Mouse (Mus musculus) embryonic fibroblast, embryonic 13.5 days (primary cell): ENCODE data around the gene Gm10401. TPM values are rescaled to one million over a fixed set of nuclear protein-coding genes. Genes with fewer than 3 reads are reported as not detected.

ENCODE experiments used
- H3K27ac ChIP-seq: 2 replicates; pipeline ENCODE4 v1.5.1; 2012; ENCODE audit warnings: low read length, control low read depth, inconsistent platforms; ENCODE audit not compliant: insufficient read depth
- H3K4me1 ChIP-seq: 2 replicates; pipeline ENCODE4 v1.6.1; 2011; ENCODE audit warnings: low read length; ENCODE audit not compliant: control insufficient read depth, insufficient read depth
- H3K4me3 ChIP-seq: 2 replicates; pipeline ENCODE4 v1.5.1; 2011; ENCODE audit warnings: mild to moderate bottlenecking, control low read depth, low read length; ENCODE audit not compliant: insufficient read depth
- CTCF ChIP-seq: IDR thresholded peaks from 2 replicates; pipeline ENCODE4 v1.5.1; 2011; ENCODE audit warnings: mild to moderate bottlenecking, control low read depth, low read length, moderate library complexity, borderline replicate concordance; ENCODE audit not compliant: insufficient read depth
- POLR2A ChIP-seq: IDR thresholded peaks from 2 replicates; pipeline ENCODE4 v1.6.1; 2011; ENCODE audit warnings: low read depth, mild to moderate bottlenecking, control low read depth, low read length, moderate library complexity
- polyA plus RNA-seq: library from polyadenylated mRNA; stranded (reverse); fragments of >200 nt; gene quantifications from 2 replicates; pipeline ENCODE4 v1.2.4, GENCODE M21; 2011; ENCODE audit warnings: low read depth; ENCODE audit not compliant: missing spikeins, insufficient read length

The Gm10401 gene
- polyA plus RNA-seq, 1 experiment = not detected

GRCm38 (mm10) chr5:115072143-115072542, 26.0 kb downstream of the Gm10401 start:
- Histone ChIP-seq H3K27ac (peak overlapping the region; percentile 3; the same call in 1 of the 2 replicates), H3K4me3 (no peak overlapping the region), H3K4me1 (peaks cover 25% of the 10 kb centered on the region)
- no peak for TF ChIP-seq CTCF
- TF ChIP-seq POLR2A = no peak

GRCm38 (mm10) chr5:115071096-115071901, 26.8 kb downstream of the Gm10401 start:
- Histone ChIP-seq H3K27ac (peak overlapping the region; percentile 3), H3K4me1 (peaks cover 25% of the 10 kb centered on the region), H3K4me3 (no peak overlapping the region)
- TF ChIP-seq CTCF (no peak), POLR2A (no peak)

- Histone ChIP-seq H3K4me3 (no peak overlapping the region), H3K4me1 (peaks cover 25% of the 10 kb centered on the region), H3K27ac (no peak overlapping the region)
- TF ChIP-seq POLR2A = no peak
- TF ChIP-seq CTCF = no peak
Observed at GRCm38 (mm10) chr5:115070457-115070856, 27.6 kb downstream of the Gm10401 start.

GRCm38 (mm10) chr5:115069611-115070010, 28.5 kb downstream of the Gm10401 start:
- Histone ChIP-seq H3K4me1 (peaks cover 25% of the 10 kb centered on the region), H3K27ac (peak overlapping the region; percentile 23; the same call in 1 of the 2 replicates), H3K4me3 (no peak overlapping the region)
- no peak for TF ChIP-seq CTCF
- TF ChIP-seq POLR2A = no peak

- Histone ChIP-seq H3K27ac (peak overlapping the region; percentile 3; the same call in 1 of the 2 replicates), H3K4me1 (peaks cover 25% of the 10 kb centered on the region), H3K4me3 (no peak overlapping the region)
- TF ChIP-seq POLR2A (no peak), CTCF (no peak)
Observed at GRCm38 (mm10) chr5:115068671-115069421, 29.2 kb downstream of the Gm10401 start.

- no peak for TF ChIP-seq POLR2A
- no peak for TF ChIP-seq CTCF
- peaks cover 17% of the 10 kb centered on the region for H3K4me1 ChIP-seq
- H3K27ac ChIP-seq = no peak overlapping the region
- no peak overlapping the region for H3K4me3 ChIP-seq
Observed at GRCm38 (mm10) chr5:115066245-115066644, 31.9 kb downstream of the Gm10401 start.

GRCm38 (mm10) chr5:115063391-115063790, 34.7 kb downstream of the Gm10401 start:
- H3K27ac ChIP-seq = no peak overlapping the region
- no peak overlapping the region for H3K4me3 ChIP-seq
- TF ChIP-seq CTCF (no peak), POLR2A (no peak)
- peaks cover 8% of the 10 kb centered on the region for H3K4me1 ChIP-seq

- H3K4me1 ChIP-seq = peaks cover 2% of the 10 kb centered on the region; the same call in 1 of the 2 replicates
Observed at GRCm38 (mm10) chr5:115062566-115062965, 35.5 kb downstream of the Gm10401 start.

GRCm38 (mm10) chr5:115060977-115061376, 37.1 kb downstream of the Gm10401 start:
- TF ChIP-seq CTCF (no peak), POLR2A (no peak)
- H3K27ac ChIP-seq = no peak overlapping the region

More at GRCm38 (mm10) chr5:115062566-115062965, 35.5 kb downstream of the Gm10401 start:
- no peak for TF ChIP-seq POLR2A
- TF ChIP-seq CTCF = no peak
- Histone ChIP-seq H3K27ac (no peak overlapping the region), H3K4me3 (no peak overlapping the region)

GRCm38 (mm10) chr5:115060067-115060695, 37.9 kb downstream of the Gm10401 start:
- no peak overlapping the region for H3K4me3 ChIP-seq
- peaks cover 2% of the 10 kb centered on the region; the same call in 1 of the 2 replicates for H3K4me1 ChIP-seq
- H3K27ac ChIP-seq = no peak overlapping the region
- TF ChIP-seq CTCF = no peak
- no peak for TF ChIP-seq POLR2A

More at GRCm38 (mm10) chr5:115060977-115061376, 37.1 kb downstream of the Gm10401 start:
- H3K4me3 ChIP-seq = no peak overlapping the region
- H3K4me1 ChIP-seq = peaks cover 2% of the 10 kb centered on the region; the same call in 1 of the 2 replicates
